Mouse (Mus musculus): ENCODE measurements around the gene Tnip1. TPM values are rescaled to one million over a fixed set of nuclear protein-coding genes. Genes with fewer than 3 reads are reported as not detected.
A peak's percentile ranks its signal among the peaks of the same experiment; 100 is the strongest.

Gene Tnip1
- 16.6 and 19.9 TPM in 2 replicates for total RNA-seq (2014; rRNA removed; ENCODE audit: low replicate concordance)
- polyA plus RNA-seq (2015; fragmentation: Nextera tagmentation; extraction: Ambion mirVana): 19.7 and 22.7 TPM in 2 replicates

DNA sequence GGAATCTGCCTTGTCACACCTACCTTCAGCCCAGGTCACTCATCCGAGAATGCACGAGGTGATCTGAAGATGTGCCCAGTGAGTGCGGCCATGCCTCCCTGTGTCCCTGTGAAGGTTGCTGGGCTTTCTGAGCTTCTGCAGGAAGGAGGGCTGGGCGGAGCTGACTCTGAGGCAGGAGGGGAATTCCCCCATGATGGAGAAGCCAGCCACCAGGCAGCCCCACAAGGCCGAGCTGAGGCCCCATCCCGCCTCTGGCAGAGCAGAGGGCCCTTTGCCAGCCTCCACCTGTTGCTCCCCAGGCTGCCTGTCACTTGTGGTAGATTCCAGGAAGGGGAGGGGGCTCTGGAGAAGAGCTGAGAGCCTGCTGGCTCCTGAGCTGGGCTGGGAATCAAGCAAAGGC lies at the start of gene Tnip1:
Gene Tnip1, minus strand, starts transcription at position 108 of the 400 bp plus-strand sequence.
- no peaks in the 10 kb centered on the region for H3K27me3 ChIP-seq (ENCODE audit: control insufficient read depth, insufficient read depth, low read length)
- no peaks in the 10 kb centered on the region for H3K36me3 ChIP-seq (replicated peaks; ENCODE audit: control insufficient read depth, insufficient read depth, low read length)
- peak within 1 kb of the TSS; percentile 4 for H3K4me3 ChIP-seq (ENCODE audit: low read depth, low read length)
- peak within 1 kb of the TSS; percentile 26 for H3K27ac ChIP-seq (ENCODE audit: low read depth)
- 13% methylated on average over 6 of the region's 6 CpGs for WGBS
- H3K9ac ChIP-seq (replicated peaks; ENCODE audit: low read depth, low read length): 0 out of 2 replicates have a peak within 1 kb of the TSS, but pooled peaks have one; percentile 37
- H3K9me3 ChIP-seq (replicated peaks; ENCODE audit: control insufficient read depth, low read length): no peaks in the 10 kb centered on the region
- no peak for TF ChIP-seq EP300 (IDR thresholded peaks at IDR 0.05; ENCODE audit: low read depth)
- TF ChIP-seq CTCF (IDR thresholded peaks at IDR 0.05; ENCODE audit: low read depth): no peak
- DNase-seq (ENCODE audit: low spot score) (no peak), ATAC-seq (ENCODE audit: insufficient read depth, low read depth) (0 out of 2 replicates have a peak, but pooled peaks have one; percentile 24)
- H3K4me1 ChIP-seq (ENCODE audit: control insufficient read depth, insufficient read depth): peaks cover 29% of the 10 kb centered on the region
- H3K4me2 ChIP-seq (ENCODE audit: low read depth, low read length): peak within 1 kb of the TSS; percentile 37

DNA sequence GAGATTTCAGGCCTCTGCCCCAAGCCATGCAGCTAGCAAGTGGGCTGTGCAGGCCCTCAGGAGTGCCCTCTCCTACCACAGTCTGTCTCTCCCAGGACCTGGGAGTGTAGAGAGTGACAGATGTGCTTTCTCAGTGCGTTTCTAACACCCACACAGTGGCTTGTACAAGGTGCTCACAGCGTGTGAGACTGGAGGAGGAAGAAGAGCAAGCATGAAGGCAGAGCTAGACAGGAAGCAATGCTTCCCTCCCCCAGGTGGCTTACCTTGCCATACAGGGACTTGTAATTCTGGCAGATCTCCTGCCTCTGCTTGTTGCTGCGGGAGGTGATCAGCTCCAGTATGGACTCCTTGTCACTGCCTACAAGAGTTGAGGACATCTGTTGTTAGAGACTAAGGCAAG lies 48.7 kb upstream of the Tnip1 start:
- no peak overlapping the region for H3K27ac ChIP-seq (ENCODE audit: low read depth)
- H3K4me3 ChIP-seq (ENCODE audit: low read depth, low read length): no peak overlapping the region
- peaks cover 84% of the 10 kb centered on the region for H3K36me3 ChIP-seq (replicated peaks; ENCODE audit: control insufficient read depth, insufficient read depth, low read length)
- 79% methylated on average over 3 of the region's 3 CpGs for WGBS
- no peak overlapping the region for H3K9ac ChIP-seq (replicated peaks; ENCODE audit: low read depth, low read length)
- ATAC-seq (ENCODE audit: insufficient read depth, low read depth): no peak
- H3K27me3 ChIP-seq (ENCODE audit: control insufficient read depth, insufficient read depth, low read length): no peaks in the 10 kb centered on the region
- peaks cover 15% of the 10 kb centered on the region for H3K4me1 ChIP-seq (ENCODE audit: control insufficient read depth, insufficient read depth)
- no peak for DNase-seq (ENCODE audit: low spot score)
- no peak overlapping the region for H3K4me2 ChIP-seq (ENCODE audit: low read depth, low read length)
- no peaks in the 10 kb centered on the region for H3K9me3 ChIP-seq (replicated peaks; ENCODE audit: control insufficient read depth, low read length)
- TF ChIP-seq EP300 (IDR thresholded peaks at IDR 0.05; ENCODE audit: low read depth) (no peak), CTCF (IDR thresholded peaks at IDR 0.05; ENCODE audit: low read depth) (no peak)

DNA sequence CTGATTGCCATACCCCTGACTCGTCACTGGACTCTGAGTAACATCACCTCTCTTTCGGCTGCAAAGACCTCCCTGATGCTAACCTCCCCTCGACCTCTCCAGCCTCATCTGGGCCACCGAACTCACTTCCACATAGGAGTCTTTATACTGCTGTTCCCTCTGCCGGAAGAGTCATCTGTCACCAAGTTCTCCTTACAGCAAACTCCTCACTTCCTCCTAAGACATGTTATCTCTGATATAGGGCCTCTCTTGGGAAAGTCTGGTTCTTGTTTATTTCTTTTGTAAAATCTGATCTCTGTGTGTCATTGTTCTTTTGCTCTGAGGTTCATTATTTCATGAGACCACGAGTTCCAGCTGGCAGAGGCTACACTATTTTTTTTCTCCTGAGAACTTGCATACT lies 45.5 kb upstream of the Tnip1 start:
- H3K4me3 ChIP-seq (ENCODE audit: low read depth, low read length): no peak overlapping the region
- H3K36me3 ChIP-seq (replicated peaks; ENCODE audit: control insufficient read depth, insufficient read depth, low read length): peaks cover 100% of the 10 kb centered on the region
- no peak for ATAC-seq (ENCODE audit: insufficient read depth, low read depth)
- DNase-seq (ENCODE audit: low spot score): no peak
- H3K9me3 ChIP-seq (replicated peaks; ENCODE audit: control insufficient read depth, low read length): no peaks in the 10 kb centered on the region
- no peaks in the 10 kb centered on the region for H3K27me3 ChIP-seq (ENCODE audit: control insufficient read depth, insufficient read depth, low read length)
- H3K4me1 ChIP-seq (ENCODE audit: control insufficient read depth, insufficient read depth): no peaks in the 10 kb centered on the region
- no peak overlapping the region for H3K27ac ChIP-seq (ENCODE audit: low read depth)
- H3K9ac ChIP-seq (replicated peaks; ENCODE audit: low read depth, low read length): no peak overlapping the region
- TF ChIP-seq EP300 (IDR thresholded peaks at IDR 0.05; ENCODE audit: low read depth) (no peak), CTCF (IDR thresholded peaks at IDR 0.05; ENCODE audit: low read depth) (no peak)
- WGBS: 46% methylated on average over 6 of the region's 6 CpGs
- H3K4me2 ChIP-seq (ENCODE audit: low read depth, low read length): no peak overlapping the region

DNA sequence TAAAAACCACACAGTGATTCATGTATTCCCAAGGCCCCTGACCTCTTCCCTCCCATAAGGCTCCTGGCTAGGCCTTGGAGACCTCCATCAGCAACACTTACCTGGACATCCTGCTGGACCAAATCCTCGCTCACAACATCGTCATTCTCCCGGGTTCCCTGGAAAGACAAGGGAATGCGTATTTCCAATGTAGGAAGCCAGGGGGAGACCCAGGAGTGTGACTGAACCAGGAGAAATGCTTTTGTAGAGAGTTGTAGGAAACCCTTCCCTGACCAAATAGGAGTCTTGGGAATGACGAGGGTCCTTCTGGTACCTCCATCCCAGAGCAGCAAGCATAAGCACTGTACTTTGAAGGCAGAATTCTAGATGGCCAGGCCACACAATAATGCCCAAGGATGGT lies 43.0 kb upstream of the Tnip1 start:
- no peak overlapping the region for H3K4me3 ChIP-seq (ENCODE audit: low read depth, low read length)
- H3K27ac ChIP-seq (ENCODE audit: low read depth): no peak overlapping the region
- no peaks in the 10 kb centered on the region; the same call in 1 of the 2 replicates for H3K9me3 ChIP-seq (replicated peaks; ENCODE audit: control insufficient read depth, low read length)
- TF ChIP-seq EP300 (IDR thresholded peaks at IDR 0.05; ENCODE audit: low read depth) (no peak), CTCF (IDR thresholded peaks at IDR 0.05; ENCODE audit: low read depth) (peak; percentile 33)
- H3K4me1 ChIP-seq (ENCODE audit: control insufficient read depth, insufficient read depth): no peaks in the 10 kb centered on the region
- no peak for ATAC-seq (ENCODE audit: insufficient read depth, low read depth)
- no peak for DNase-seq (ENCODE audit: low spot score)
- no peak overlapping the region for H3K4me2 ChIP-seq (ENCODE audit: low read depth, low read length)
- no peaks in the 10 kb centered on the region for H3K27me3 ChIP-seq (ENCODE audit: control insufficient read depth, insufficient read depth, low read length)
- H3K9ac ChIP-seq (replicated peaks; ENCODE audit: low read depth, low read length): no peak overlapping the region
- peaks cover 91% of the 10 kb centered on the region for H3K36me3 ChIP-seq (replicated peaks; ENCODE audit: control insufficient read depth, insufficient read depth, low read length)
- WGBS: 73% methylated on average over 5 of the region's 5 CpGs

DNA sequence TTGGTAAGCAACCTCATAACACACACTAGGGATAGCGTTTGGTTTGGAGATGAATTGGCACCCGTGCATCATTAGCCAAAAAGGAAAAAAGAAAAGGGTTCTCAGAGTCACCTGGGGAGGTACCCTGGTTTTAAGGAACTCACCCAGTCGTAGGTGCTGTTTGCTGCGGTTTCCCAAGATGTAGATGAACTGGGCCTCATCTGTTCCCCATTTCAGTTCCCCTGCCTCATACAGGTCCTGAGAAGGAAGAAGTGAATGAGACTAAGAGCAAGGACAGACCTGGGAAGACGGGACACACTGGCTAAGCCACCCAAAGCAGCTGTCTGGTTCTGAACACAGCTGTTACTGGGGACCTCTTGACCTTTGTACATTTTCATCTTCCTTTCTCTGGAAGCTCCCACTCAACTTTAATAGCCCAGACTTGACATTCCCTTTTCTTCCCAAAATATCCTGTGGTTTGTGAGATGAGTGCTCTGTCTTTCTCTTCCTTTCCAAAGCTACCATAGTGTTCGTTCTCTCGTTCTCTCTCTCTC lies 42.3 kb upstream of the Tnip1 start:
- TF ChIP-seq CTCF (IDR thresholded peaks at IDR 0.05; ENCODE audit: low read depth) (no peak), EP300 (IDR thresholded peaks at IDR 0.05; ENCODE audit: low read depth) (no peak)
- no peak overlapping the region for H3K4me3 ChIP-seq (ENCODE audit: low read depth, low read length)
- no peak for ATAC-seq (ENCODE audit: insufficient read depth, low read depth)
- no peaks in the 10 kb centered on the region; the same call in 1 of the 2 replicates for H3K9me3 ChIP-seq (replicated peaks; ENCODE audit: control insufficient read depth, low read length)
- H3K9ac ChIP-seq (replicated peaks; ENCODE audit: low read depth, low read length): no peak overlapping the region
- H3K36me3 ChIP-seq (replicated peaks; ENCODE audit: control insufficient read depth, insufficient read depth, low read length): peaks cover 91% of the 10 kb centered on the region
- H3K27ac ChIP-seq (ENCODE audit: low read depth): no peak overlapping the region
- no peaks in the 10 kb centered on the region for H3K4me1 ChIP-seq (ENCODE audit: control insufficient read depth, insufficient read depth)
- no peaks in the 10 kb centered on the region for H3K27me3 ChIP-seq (ENCODE audit: control insufficient read depth, insufficient read depth, low read length)
- no peak overlapping the region for H3K4me2 ChIP-seq (ENCODE audit: low read depth, low read length)
- whole genome bisulfite sequencing: 85% methylated on average over 7 of the region's 7 CpGs
- DNase-seq (ENCODE audit: low spot score): no peak

DNA sequence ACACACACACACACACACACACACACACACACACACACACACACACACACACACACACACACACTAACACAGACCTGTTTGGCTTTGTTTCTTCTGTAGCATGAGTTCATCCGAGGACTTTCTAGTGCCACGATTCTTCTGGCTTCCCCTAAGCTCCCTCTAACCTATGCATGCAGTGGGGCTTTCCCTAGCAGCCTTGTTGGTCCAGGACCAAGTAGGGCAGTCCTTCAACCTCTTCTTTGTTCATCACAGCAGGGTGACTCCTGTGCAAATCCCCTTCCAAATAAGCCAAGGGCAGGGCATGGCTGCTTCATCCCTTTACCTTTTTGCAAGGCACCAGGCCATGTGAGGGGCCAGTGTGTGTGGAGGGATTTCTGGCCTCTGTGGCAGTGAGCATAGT lies 36.0 kb upstream of the Tnip1 start:
- 41% methylated on average over 2 of the region's 2 CpGs for WGBS
- no peak overlapping the region for H3K9ac ChIP-seq (replicated peaks; ENCODE audit: low read depth, low read length)
- no peak for DNase-seq (ENCODE audit: low spot score)
- no peaks in the 10 kb centered on the region for H3K27me3 ChIP-seq (ENCODE audit: control insufficient read depth, insufficient read depth, low read length)
- TF ChIP-seq EP300 (IDR thresholded peaks at IDR 0.05; ENCODE audit: low read depth): no peak
- TF ChIP-seq CTCF (IDR thresholded peaks at IDR 0.05; ENCODE audit: low read depth): no peak
- no peak overlapping the region for H3K4me2 ChIP-seq (ENCODE audit: low read depth, low read length)
- 0 out of 2 replicates have a peak overlapping the region, but pooled peaks have one; percentile 5 for H3K27ac ChIP-seq (ENCODE audit: low read depth)
- H3K4me3 ChIP-seq (ENCODE audit: low read depth, low read length): no peak overlapping the region
- peak; percentile 41 for ATAC-seq (ENCODE audit: insufficient read depth, low read depth)
- H3K9me3 ChIP-seq (replicated peaks; ENCODE audit: control insufficient read depth, low read length): no peaks in the 10 kb centered on the region; the same call in 1 of the 2 replicates
- H3K4me1 ChIP-seq (ENCODE audit: control insufficient read depth, insufficient read depth): no peaks in the 10 kb centered on the region
- H3K36me3 ChIP-seq (replicated peaks; ENCODE audit: control insufficient read depth, insufficient read depth, low read length): peaks cover 79% of the 10 kb centered on the region
